Mouse (Mus musculus): ENCODE data around the gene Arap1. TPM values are rescaled to one million over a fixed set of nuclear protein-coding genes. Genes with fewer than 3 reads are reported as not detected.

The Arap1 gene
- polyA plus RNA-seq, 1 experiment from 2014 or later, result 32.6 TPM

DNA sequence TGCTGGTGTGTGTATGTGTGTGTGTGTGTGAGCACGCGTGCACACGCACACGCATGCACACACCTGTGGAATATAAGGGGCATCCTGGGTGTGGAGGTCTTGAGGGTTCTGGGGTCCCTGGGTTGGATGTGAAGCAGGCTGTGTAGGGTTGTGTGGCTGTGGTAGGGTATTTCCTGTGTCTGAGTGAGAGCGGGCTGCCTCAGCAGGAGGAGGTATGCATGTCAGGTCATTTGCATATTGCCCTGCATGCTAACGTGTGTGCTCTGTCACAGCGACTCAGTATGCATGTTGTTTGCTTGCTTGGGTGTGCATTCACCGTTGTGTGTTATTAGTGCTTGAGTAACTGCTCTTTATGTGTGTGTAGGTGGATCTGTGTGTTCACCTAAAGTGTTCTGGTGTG is 74.8 kb downstream of the Arap1 start:
- WGBS, result 82% methylated on average over 8 of the region's 8 CpGs
- no peak overlapping the region for H3K4me2 ChIP-seq (ENCODE audit: low read depth, low read length)
- no peak overlapping the region for H3K4me3 ChIP-seq (ENCODE audit: low read length)
- no peaks in the 10 kb centered on the region for H3K4me1 ChIP-seq (ENCODE audit: control insufficient read depth, insufficient read depth, low read length)
- no peaks in the 10 kb centered on the region for H3K36me3 ChIP-seq (ENCODE audit: control insufficient read depth, insufficient read depth)
- peaks cover 30% of the 10 kb centered on the region for H3K27me3 ChIP-seq (ENCODE audit: control insufficient read depth, insufficient read depth, low read length)
- no peak for ATAC-seq (replicated peaks; ENCODE audit: extremely low read depth, insufficient read depth, low FRiP score)
- H3K9me3 ChIP-seq (replicated peaks; ENCODE audit: control insufficient read depth, low read length), result no peaks in the 10 kb centered on the region
- no peak overlapping the region for H3K9ac ChIP-seq (ENCODE audit: low read length)
- no peak overlapping the region for H3K27ac ChIP-seq (ENCODE audit: low read length)

DNA sequence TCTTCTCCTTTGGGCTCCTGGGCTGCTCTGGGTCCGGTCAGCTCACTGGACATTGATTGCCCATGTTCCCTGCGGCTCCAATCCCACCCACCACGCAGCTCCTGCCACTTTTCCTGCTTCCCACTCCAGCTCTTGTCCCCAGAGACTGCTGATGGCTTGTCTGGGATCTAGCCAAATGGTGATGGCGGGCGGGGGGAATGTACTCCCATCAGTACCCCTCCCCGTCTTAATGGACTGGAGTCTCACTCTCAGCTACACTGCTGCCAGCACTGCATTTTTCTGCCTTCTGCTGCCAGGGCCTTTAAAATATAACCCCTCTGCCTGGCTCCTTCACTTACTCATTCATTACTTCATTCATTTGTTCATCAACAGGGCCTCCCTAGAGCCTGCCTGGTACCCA is 76.1 kb downstream of the Arap1 start:
- Histone ChIP-seq H3K4me2 (ENCODE audit: low read depth, low read length) (no peak overlapping the region), H3K27me3 (ENCODE audit: control insufficient read depth, insufficient read depth, low read length) (peaks cover 22% of the 10 kb centered on the region), H3K9me3 (replicated peaks; ENCODE audit: control insufficient read depth, low read length) (no peaks in the 10 kb centered on the region), H3K4me1 (ENCODE audit: control insufficient read depth, insufficient read depth, low read length) (no peaks in the 10 kb centered on the region), H3K9ac (ENCODE audit: low read length) (no peak overlapping the region), H3K36me3 (ENCODE audit: control insufficient read depth, insufficient read depth) (no peaks in the 10 kb centered on the region), H3K4me3 (ENCODE audit: low read length) (no peak overlapping the region), H3K27ac (ENCODE audit: low read length) (no peak overlapping the region)
- no peak for ATAC-seq (replicated peaks; ENCODE audit: extremely low read depth, insufficient read depth, low FRiP score)
- WGBS, result 51% methylated on average over 6 of the region's 6 CpGs

DNA sequence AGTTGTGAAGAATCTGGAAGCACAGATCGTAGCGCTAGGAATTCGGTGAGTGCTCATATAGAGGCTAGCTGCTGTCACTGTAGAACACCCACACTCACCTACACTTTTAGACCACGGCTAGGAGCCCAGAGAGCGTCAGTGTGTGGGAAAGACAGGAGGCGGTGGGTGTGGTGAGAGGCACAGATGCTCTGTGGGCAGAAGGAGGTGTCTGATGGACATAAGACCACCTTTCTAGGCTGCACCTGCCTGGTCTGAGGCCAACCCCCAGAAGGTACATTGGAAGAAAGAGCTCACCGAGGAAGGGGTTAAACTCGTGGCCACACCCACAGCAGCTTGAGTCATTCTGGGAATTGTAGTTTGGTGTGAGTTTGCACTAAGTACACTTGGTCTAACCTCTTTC is 78.8 kb downstream of the Arap1 start:
- no peak overlapping the region for H3K4me2 ChIP-seq (ENCODE audit: low read depth, low read length)
- H3K27me3 ChIP-seq (ENCODE audit: control insufficient read depth, insufficient read depth, low read length), result peaks cover 6% of the 10 kb centered on the region; the same call in 1 of the 2 replicates
- no peaks in the 10 kb centered on the region for H3K4me1 ChIP-seq (ENCODE audit: control insufficient read depth, insufficient read depth, low read length)
- no peaks in the 10 kb centered on the region for H3K36me3 ChIP-seq (ENCODE audit: control insufficient read depth, insufficient read depth)
- no peak overlapping the region for H3K27ac ChIP-seq (ENCODE audit: low read length)
- no peak overlapping the region for H3K4me3 ChIP-seq (ENCODE audit: low read length)
- no peak overlapping the region for H3K9ac ChIP-seq (ENCODE audit: low read length)
- no peak for ATAC-seq (replicated peaks; ENCODE audit: extremely low read depth, insufficient read depth, low FRiP score)
- WGBS, result 51% methylated on average over 8 of the region's 8 CpGs
- H3K9me3 ChIP-seq (replicated peaks; ENCODE audit: control insufficient read depth, low read length), result no peaks in the 10 kb centered on the region

DNA sequence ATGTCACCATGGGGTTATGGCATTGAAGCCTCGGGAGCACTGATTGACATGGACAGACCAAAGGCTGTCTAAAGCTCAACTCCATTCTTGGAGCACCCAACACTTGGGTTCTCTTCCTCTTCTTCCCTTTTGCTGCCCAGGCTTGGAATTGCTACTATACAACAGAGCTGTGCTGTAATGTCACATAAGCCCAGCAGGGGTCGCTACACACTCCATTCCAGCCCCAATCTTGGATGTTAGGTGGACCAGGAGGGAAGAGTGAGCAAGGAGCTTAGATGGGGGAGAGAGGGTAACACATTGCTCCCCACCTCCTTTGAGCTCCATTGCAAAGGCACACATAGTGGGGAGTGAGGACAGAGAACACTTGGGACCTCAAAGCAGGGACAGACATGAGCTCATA is 79.9 kb downstream of the Arap1 start:
- ATAC-seq (replicated peaks; ENCODE audit: extremely low read depth, insufficient read depth, low FRiP score), result no peak
- no peak overlapping the region for H3K4me3 ChIP-seq (ENCODE audit: low read length)
- H3K4me1 ChIP-seq (ENCODE audit: control insufficient read depth, insufficient read depth, low read length), result no peaks in the 10 kb centered on the region
- no peak overlapping the region for H3K9ac ChIP-seq (ENCODE audit: low read length)
- H3K27ac ChIP-seq (ENCODE audit: low read length), result no peak overlapping the region
- H3K36me3 ChIP-seq (ENCODE audit: control insufficient read depth, insufficient read depth), result no peaks in the 10 kb centered on the region
- no peak overlapping the region for H3K4me2 ChIP-seq (ENCODE audit: low read depth, low read length)
- no peaks in the 10 kb centered on the region for H3K9me3 ChIP-seq (replicated peaks; ENCODE audit: control insufficient read depth, low read length)
- peaks cover 2% of the 10 kb centered on the region; the same call in 1 of the 2 replicates for H3K27me3 ChIP-seq (ENCODE audit: control insufficient read depth, insufficient read depth, low read length)
- WGBS, result 11% methylated on average over 2 of the region's 2 CpGs

DNA sequence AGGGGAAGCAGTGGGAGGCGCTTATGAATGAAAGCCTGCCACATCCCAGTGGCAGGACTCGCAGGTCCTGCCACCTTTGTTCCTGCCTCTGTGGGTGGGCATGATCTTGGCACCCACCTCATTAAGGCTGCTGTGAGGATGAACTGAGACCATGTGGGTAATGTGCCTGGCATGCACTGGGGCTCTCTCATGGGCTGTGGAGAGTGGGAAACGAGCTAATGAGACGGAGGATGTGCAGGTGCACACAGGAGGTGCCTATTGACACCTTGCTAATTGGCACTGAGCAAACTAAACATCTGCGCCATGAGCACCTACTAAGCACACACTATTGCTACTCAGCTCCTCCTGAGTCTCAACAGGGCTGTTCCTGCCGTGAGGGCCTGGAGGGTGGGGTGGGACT is 87.2 kb downstream of the Arap1 start:
- no peak overlapping the region for H3K9ac ChIP-seq (ENCODE audit: low read length)
- no peak overlapping the region for H3K4me3 ChIP-seq (ENCODE audit: low read length)
- H3K27ac ChIP-seq (ENCODE audit: low read length), result no peak overlapping the region
- WGBS, result 63% methylated on average over 6 of the region's 6 CpGs
- no peaks in the 10 kb centered on the region; the same call in 1 of the 2 replicates for H3K27me3 ChIP-seq (ENCODE audit: control insufficient read depth, insufficient read depth, low read length)
- H3K4me1 ChIP-seq (ENCODE audit: control insufficient read depth, insufficient read depth, low read length), result no peaks in the 10 kb centered on the region
- no peaks in the 10 kb centered on the region for H3K9me3 ChIP-seq (replicated peaks; ENCODE audit: control insufficient read depth, low read length)
- no peak overlapping the region for H3K4me2 ChIP-seq (ENCODE audit: low read depth, low read length)
- H3K36me3 ChIP-seq (ENCODE audit: control insufficient read depth, insufficient read depth), result no peaks in the 10 kb centered on the region
- ATAC-seq (replicated peaks; ENCODE audit: extremely low read depth, insufficient read depth, low FRiP score), result no peak

DNA sequence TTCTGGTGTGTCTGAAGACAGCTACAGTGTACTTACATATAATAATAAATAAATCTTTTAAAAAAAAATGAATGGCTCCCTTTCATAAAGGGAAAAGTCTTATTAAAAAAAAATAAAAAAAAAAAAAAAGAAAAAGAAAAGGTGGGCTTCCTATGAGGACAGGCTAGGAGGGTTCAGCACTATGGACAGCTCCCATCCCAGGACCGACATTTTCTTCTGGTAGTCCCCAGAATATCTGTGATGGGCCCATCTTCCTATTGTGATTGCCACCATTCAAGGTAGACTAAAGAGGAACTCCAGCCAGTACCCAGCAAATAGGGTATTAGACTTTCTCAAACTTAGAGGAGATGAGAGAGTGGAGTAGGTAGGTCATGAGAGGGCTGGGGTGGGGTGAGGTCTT is 90.0 kb downstream of the Arap1 start:
- ATAC-seq (replicated peaks; ENCODE audit: extremely low read depth, insufficient read depth, low FRiP score), result no peak
- H3K9ac ChIP-seq (ENCODE audit: low read length), result no peak overlapping the region
- H3K4me1 ChIP-seq (ENCODE audit: control insufficient read depth, insufficient read depth, low read length), result no peaks in the 10 kb centered on the region
- H3K4me3 ChIP-seq (ENCODE audit: low read length), result no peak overlapping the region
- no peak overlapping the region for H3K4me2 ChIP-seq (ENCODE audit: low read depth, low read length)
- no peaks in the 10 kb centered on the region for H3K9me3 ChIP-seq (replicated peaks; ENCODE audit: control insufficient read depth, low read length)
- WGBS, result 6% methylated on average over 1 of the region's 1 CpGs
- no peaks in the 10 kb centered on the region for H3K36me3 ChIP-seq (ENCODE audit: control insufficient read depth, insufficient read depth)
- H3K27ac ChIP-seq (ENCODE audit: low read length), result no peak overlapping the region
- H3K27me3 ChIP-seq (ENCODE audit: control insufficient read depth, insufficient read depth, low read length), result no peaks in the 10 kb centered on the region; the same call in 1 of the 2 replicates

DNA sequence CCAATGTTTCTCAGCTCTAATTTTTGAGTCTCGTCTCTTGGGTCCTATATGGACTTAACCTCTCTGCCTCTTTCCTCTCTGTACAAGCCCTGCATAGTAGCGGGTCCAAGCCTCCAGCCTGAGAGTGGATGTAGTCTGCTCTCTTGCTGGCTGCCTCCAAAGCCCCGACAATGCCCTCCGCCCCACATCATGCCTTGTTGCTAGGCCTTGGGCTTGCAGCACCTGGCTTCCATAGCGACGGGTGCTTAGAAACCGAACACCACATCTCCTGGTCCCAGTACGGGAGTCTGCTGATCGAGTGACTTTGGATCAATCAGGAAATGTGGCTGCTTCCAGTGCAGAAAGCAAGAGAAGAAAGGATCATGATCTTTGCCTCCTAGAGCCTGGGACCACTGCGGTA is 95.2 kb downstream of the Arap1 start:
- Histone ChIP-seq H3K4me1 (ENCODE audit: control insufficient read depth, insufficient read depth, low read length) (no peaks in the 10 kb centered on the region), H3K9me3 (replicated peaks; ENCODE audit: control insufficient read depth, low read length) (no peaks in the 10 kb centered on the region), H3K9ac (ENCODE audit: low read length) (no peak overlapping the region), H3K27me3 (ENCODE audit: control insufficient read depth, insufficient read depth, low read length) (0 out of 2 replicates have a peak, but pooled peaks cover 4% of the 10 kb centered on the region), H3K4me2 (ENCODE audit: low read depth, low read length) (no peak overlapping the region), H3K27ac (ENCODE audit: low read length) (no peak overlapping the region), H3K36me3 (ENCODE audit: control insufficient read depth, insufficient read depth) (no peaks in the 10 kb centered on the region), H3K4me3 (ENCODE audit: low read length) (no peak overlapping the region)
- WGBS, result 73% methylated on average over 10 of the region's 10 CpGs
- no peak for ATAC-seq (replicated peaks; ENCODE audit: extremely low read depth, insufficient read depth, low FRiP score)

DNA sequence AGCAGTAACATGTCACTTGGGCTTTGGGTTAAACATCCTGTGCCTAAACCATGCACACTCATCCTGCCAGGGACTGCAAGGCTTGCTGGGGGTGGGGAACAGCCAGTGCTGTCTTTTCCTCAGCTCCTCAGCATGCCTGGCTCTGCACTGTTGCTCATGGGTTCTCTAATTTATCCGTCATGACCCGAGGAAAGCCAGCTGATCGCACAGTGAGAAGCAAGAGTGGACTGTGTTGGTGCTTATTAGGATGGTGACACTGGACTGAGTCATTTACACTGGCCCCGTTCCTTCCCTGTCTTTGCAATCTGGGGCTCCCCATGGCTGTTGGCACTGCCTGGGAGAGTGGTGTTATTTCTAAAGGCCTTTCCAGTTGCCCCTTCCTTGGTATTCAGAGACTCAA is 96.3 kb downstream of the Arap1 start:
- 82% methylated on average over 4 of the region's 4 CpGs for WGBS

DNA sequence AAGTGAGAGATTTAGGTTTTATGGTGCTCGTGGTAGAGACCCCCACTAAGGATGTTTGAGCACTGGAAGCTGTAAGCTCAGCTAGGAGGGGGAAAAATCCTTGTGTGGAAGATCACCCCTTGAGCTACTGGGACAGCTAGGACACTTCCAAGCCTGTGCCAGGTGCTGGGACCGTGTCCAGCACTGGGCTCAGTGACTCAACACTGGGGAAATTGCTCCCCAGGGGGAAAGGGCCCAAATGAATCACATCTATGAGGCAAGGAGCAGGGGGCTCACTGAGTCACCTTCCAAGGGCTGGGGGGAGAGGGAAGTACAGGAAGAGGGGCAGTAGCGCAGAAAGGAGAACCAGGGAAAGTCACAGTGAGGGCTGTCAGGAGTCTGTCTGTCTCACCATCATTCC is 102.0 kb downstream of the Arap1 start:
- 38% methylated on average over 3 of the region's 3 CpGs for WGBS
- H3K9ac ChIP-seq (ENCODE audit: low read length), result no peak overlapping the region
- H3K4me3 ChIP-seq (ENCODE audit: low read length), result no peak overlapping the region
- no peak overlapping the region for H3K27ac ChIP-seq (ENCODE audit: low read length)
- H3K4me2 ChIP-seq (ENCODE audit: low read depth, low read length), result no peak overlapping the region
- H3K36me3 ChIP-seq (ENCODE audit: control insufficient read depth, insufficient read depth), result no peaks in the 10 kb centered on the region
- H3K9me3 ChIP-seq (replicated peaks; ENCODE audit: control insufficient read depth, low read length), result no peaks in the 10 kb centered on the region
- H3K27me3 ChIP-seq (ENCODE audit: control insufficient read depth, insufficient read depth, low read length), result peaks cover 13% of the 10 kb centered on the region
- no peak for ATAC-seq (replicated peaks; ENCODE audit: extremely low read depth, insufficient read depth, low FRiP score)
- peaks cover 7% of the 10 kb centered on the region for H3K4me1 ChIP-seq (ENCODE audit: control insufficient read depth, insufficient read depth, low read length)

More for the DNA sequence above, 96.3 kb downstream of the Arap1 start:
- Histone ChIP-seq H3K36me3 (ENCODE audit: control insufficient read depth, insufficient read depth) (no peaks in the 10 kb centered on the region), H3K9ac (ENCODE audit: low read length) (no peak overlapping the region), H3K9me3 (replicated peaks; ENCODE audit: control insufficient read depth, low read length) (no peaks in the 10 kb centered on the region), H3K4me1 (ENCODE audit: control insufficient read depth, insufficient read depth, low read length) (no peaks in the 10 kb centered on the region), H3K4me3 (ENCODE audit: low read length) (no peak overlapping the region), H3K4me2 (ENCODE audit: low read depth, low read length) (no peak overlapping the region), H3K27me3 (ENCODE audit: control insufficient read depth, insufficient read depth, low read length) (0 out of 2 replicates have a peak, but pooled peaks cover 4% of the 10 kb centered on the region), H3K27ac (ENCODE audit: low read length) (no peak overlapping the region)
- no peak for ATAC-seq (replicated peaks; ENCODE audit: extremely low read depth, insufficient read depth, low FRiP score)
